Mouse (Mus musculus): ENCODE results near the gene Rs1.
"Not testable (repeated sequence)": the region's sequence is repeated elsewhere in the genome, so short reads cannot be mapped to it uniquely, and the experiment has no call there.

The Rs1 gene

DNA sequence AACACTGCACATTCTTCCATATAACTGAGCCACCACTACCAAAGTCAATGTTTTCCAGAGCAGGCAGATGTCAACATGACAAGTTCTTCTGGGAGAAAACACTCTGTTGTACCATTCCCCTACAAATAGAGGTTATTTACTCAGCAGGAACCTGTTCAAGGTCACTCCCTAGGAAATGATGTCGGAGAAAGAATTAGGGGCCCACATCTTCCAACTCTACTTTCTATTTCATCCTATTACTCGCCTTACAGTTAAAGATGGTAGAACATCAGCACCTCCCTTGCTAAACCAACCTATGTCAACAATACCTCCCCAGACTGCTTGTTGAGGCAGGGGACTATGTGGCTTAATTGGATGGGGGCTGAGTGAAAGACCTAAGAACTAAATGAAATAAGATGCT lies at the start of gene Rs1:
Gene Rs1, plus strand, starts transcription at position 301 of the 400 bp plus-strand sequence.
- no peak for DNase-seq (ENCODE audit: low spot score)

DNA sequence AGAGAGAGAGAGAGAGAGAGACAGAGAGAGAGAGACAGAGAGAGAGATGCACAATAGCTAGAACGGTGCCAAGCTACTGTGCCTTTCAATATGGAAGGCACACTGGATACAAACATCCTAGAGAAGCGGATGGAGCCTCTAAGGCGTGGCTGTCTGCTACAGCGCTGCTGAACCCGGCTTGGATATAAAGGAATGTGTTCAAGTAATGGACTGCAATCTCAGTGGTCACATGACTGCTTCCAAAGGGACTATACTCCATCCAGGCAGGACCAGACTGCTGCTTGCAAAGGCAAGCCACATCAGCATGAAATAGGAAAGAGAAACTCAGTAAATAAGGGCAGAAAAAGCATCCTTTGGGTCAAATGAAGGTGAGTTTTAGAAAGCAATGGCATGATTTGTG lies 32.2 kb upstream of the Rs1 start, which contains the start of gene Ppef1:
Gene Ppef1, minus strand, starts transcription at position 116 of the 400 bp plus-strand sequence.
- DNase-seq (ENCODE audit: low spot score), result no peak

DNA sequence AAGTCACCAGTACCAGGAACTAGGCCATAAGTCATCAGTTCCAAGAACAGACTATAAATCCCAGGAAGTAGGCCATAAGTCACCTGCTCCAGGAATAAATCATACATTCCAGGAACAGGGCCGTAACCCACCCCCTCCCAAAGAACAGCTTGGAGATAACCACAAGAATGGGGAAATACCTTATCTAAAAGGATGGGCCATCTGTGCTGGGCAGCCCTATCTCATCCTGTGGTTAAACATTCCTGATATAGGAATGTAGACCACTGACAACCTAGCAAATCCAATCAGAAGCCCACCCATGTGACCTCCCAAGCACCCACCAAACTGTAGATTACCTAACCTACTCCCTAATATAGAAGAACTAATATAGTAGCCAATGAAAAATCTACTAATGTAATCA lies 22.4 kb upstream of the Rs1 start:
- DNase-seq (ENCODE audit: low spot score), result no peak

DNA sequence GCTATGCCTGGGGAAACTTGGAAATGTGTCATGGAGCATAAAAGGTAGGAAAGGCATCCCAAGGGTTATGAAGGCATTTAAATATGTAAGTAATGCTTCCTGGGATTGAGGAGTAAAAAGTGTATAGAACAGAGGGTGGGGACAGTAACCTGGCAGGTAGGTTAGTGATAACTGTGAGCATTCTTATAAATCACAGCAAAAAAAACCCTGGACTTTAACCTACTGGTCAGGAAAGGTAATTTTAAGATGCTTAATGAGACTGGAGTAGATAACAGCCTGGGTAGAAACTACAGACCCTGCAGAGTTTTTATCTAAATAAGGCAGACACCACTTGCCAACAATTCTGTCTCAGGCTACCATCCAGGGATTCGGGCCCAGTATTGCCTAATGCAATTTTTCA lies 19.2 kb upstream of the Rs1 start:
- no peak for DNase-seq (ENCODE audit: low spot score)

DNA sequence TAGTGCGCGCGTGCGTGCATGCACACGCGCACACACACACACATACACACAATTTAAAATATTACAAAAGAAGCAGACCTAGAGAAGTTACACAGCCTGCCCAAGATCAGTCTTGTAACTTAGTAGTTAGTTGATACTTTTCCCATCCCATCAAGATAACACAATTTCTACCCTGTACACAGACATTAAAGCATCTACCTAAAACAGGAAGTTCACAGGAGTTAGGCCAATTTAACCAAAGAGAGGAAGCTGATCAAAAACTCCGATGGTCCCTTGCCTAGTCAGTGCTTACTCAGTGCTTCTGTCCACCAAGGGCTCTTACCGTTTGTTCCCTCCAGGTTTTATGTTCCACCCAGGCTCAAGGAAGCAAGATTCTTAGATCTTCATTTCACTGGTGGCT lies 17.0 kb upstream of the Rs1 start:
- no peak for DNase-seq (ENCODE audit: low spot score)

DNA sequence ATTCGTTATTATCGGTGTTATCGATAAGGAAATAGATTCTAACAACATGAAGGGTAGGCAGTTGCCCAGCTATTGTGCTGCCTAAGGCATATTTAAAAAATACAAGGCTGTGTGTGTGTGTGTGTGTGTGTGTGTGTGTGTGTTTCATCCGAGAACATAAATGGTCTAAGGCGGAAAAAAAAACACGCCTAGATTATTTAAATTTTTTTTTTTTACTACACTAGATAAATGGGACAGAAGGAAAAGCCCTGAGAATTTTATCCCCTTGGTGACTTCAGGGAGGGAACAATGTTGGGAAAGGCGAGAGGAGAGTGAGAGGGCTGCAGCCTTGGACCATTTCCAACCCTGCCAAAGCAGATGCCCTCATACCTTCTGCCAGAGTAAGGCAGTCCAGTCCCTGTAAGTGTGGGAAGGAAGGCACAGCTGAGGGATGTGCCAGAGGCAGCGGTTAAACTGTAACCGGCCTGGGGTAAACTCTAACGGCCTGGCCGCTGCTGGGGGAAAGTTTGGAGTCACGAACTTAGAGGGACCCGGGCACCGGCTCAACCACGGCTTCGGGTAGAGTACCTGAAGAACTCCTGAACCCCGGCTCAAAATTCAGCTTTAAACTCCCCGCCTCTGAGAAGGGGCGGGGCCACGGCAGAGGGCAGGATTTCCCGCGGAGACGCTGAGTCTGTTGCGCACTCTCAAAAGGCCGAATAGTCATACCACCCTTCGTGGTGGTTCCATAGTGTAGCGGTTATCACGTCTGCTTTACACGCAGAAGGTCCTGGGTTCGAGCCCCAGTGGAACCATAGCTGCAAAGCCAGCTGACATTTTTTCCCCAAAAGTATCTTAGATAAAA lies 2.2 kb upstream of the Rs1 start:
- peak; percentile 85 for DNase-seq (ENCODE audit: low spot score)

DNA sequence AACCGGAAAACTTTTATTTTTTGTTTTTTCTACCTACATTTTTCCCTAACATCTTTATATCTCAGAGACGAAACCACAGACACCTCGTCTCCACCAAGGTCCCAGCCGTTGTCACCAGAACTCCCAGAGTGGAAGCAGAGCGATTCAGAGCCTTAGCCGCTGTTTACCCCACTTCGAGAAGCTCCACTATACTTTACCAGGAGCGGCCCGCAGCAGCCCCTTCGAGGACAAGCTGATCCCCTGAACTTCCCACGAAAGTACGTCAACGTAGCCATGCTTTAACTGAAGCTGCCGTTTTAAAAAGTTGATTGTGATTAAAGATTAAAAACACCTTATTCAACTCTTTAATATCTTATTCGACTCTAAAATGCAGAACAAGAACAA lies 1.6 kb upstream of the Rs1 start:
- DNase-seq (ENCODE audit: low spot score), result no peak

DNA sequence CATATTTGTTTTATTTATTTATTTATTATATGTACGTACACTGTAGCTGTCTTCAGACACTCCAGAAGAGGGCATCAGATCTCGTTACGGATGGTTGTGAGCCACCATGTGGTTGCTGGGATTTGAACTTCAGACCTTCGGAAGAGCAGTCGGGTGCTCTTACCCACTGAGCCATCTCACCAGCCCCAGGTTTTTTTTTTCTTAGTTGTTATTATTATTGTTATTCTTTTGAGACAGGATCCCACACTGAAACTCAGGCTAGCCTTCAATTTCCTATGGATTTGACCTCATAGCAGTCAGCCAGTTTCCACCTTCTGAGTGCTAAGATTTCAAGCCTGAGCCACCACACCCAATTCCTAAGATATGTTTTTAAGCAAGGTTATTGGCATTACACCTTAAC lies 1.8 kb downstream of the Rs1 start:
- DNase-seq (ENCODE audit: low spot score), result not testable (repeated sequence)

DNA sequence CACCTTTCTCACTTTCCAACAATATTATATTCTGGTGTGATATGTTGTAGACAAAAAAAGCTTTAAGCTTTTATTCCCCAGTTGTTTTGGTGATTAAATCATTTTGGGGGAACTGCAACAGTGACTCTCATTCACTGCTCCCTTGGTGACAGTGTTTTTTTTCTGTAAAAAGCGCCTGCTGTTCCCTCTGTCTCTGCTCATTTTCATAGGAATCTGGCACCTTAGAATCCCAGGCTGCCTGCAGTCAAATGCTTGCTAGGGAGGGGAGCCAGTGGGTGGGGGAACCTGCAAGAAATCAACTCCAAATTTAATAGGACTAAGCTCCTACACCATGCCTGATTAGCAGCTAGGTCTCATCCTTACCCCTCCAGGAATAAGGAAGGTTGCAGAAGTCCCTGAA lies 5.2 kb downstream of the Rs1 start:
- DNase-seq (ENCODE audit: low spot score), result no peak

DNA sequence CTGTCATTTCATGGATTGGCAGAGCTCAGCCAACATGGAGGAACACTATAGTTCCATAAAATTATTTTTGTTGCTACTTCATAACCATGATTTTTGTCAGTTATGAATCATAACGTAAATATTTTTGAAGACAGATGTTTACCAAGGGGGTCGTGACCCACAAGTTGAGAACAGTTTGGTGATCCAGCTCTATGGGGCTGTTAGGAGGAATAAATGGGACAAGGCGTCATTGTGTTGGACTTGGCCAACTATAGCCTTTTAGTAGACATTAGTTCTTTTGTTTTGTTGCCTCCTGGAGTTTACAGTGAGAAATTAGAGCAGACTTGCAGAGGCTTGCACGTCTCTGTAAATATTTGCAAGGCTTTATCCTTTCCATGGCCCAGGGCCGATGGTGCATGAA lies 14.5 kb downstream of the Rs1 start:
- DNase-seq (ENCODE audit: low spot score), result no peak

DNA sequence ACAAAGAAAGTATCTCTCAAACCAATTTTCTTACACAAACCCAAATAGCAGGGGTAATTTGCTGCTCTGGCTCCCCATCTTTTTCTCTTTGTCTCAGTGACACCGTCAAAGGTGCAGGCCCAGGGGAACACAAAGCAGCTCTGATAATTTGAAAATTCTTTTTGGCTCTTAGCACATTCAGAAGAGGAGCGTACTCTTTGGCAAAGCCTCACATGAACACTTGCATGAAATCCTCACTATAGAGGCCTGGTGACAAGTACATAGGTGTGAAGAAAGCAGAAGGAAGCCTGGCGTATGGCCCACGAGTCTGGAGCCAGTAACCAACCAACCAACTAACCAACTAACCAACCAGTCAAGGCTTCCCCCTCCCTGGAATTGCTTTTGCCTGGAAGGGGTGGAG lies 27.1 kb downstream of the Rs1 start:
- DNase-seq (ENCODE audit: low spot score), result no peak

DNA sequence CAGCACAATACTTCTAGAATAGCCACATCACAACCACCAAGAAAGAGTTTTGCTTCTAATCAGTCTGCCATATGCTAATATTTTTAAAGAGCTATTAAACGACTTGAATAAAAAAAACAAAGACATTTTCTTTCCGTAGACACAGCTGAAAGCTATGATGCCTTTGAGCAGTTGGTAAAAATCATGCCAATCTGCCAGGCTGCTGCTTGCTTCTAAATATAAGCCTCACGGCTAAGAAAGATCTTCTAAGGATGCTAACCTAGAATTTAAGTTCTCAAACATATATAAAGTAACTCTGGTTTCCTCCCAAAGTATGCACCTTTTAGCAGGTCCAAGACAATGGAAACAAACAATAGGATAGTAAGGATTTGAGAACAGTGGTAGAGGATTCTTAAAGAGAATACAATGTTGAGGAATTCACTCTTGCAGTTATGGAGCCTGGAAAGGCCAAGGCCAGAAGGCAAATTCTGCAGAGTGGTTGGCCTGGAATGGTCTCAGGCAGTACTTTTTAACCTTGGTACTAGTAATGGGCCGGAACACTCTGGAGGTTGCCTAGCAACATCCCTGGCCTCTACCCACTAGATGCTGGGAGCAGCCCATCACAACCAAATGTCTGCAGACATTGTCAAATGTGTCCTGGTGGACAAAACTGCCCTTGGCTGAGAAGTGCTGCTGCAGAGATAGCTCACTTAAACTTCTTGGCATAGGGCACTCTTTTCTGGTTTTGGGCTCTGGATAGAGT lies 36.8 kb downstream of the Rs1 start:
- no peak for DNase-seq (ENCODE audit: low spot score)

DNA sequence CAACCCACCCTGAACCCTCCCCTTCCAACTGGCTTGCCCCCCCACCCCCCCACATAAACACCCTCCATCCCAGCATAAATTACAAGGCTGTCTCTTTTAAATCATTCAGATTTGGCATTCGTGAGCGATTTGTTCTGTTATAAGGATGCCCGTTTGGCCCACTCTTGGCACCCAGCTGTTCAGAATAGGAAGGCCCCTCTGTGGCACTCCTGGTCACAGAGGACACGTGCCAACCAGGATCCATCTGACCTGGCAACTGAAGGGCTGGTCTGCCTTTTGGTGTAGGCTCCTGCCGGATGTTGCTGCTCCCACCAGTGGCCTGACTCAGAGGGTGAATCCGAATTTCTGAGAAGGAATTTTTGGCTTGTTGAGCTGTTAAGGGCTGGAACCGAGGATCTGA lies 40.4 kb downstream of the Rs1 start:
- no peak for DNase-seq (ENCODE audit: low spot score)
